Mouse (Mus musculus): ENCODE measurements around the gene Prdm10. TPM values are rescaled to one million over a fixed set of nuclear protein-coding genes. Genes with fewer than 3 reads are reported as not detected.
A peak's percentile ranks its signal among the peaks of the same experiment; 100 is the strongest.

Gene Prdm10
- polyA plus RNA-seq (2017; shearing (Covaris generic)) = 1 to 10 TPM; 7.3 to 7.8 TPM

GRCm38 (mm10) chr9:31280366-31281010 lies at the start of gene Prdm10:
Gene Prdm10 (plus strand): TSS chr9:31280538.
- peak; percentile 68 for ATAC-seq

DNA sequence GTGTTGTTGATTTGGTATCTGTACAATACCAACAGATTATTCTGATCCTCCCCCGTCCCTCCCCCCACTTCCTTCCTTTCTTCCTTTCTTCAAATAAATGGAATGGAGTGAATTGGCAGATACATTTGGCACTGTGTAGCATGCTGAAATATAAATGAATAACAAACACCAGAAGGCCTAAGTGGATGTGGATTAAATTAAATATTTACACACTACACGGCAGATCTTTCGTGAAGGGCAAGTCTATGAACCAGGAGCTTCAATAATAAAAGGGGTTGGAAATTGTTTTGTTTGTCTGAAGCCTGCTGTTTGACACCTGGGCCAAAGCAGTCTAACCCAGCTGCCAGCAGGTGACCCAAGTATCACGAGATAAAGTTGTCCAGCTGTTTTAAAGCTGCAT lies 45.3 kb upstream of the Prdm10 start:
- ATAC-seq = no peak

DNA sequence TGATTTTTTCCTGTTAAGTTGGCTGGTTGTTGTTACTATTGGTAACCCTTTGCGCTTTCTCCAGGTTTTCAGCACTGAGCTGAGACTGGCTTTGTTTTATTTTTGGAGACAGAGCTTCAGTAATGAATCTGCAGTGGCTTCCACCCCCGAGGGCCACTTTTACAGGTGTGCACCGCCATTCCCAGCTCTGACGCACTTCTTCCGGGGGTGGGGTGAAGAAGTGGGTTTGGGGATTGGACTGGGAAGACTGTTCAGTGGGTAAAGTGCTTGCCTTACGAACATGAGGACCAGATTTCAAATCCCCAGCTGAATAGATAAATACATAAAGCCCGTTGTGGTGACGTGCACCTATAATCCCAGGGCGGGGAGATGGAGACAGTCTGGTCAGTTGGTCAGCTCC lies 44.8 kb upstream of the Prdm10 start:
- ATAC-seq = no peak

- no peak for ATAC-seq
These were observed 44.3 kb upstream of the Prdm10 start for GRCm38 (mm10) chr9:31236079-31236478.

- no peak for ATAC-seq
These were observed 41.8 kb upstream of the Prdm10 start for GRCm38 (mm10) chr9:31238526-31238925.

GRCm38 (mm10) chr9:31239551-31239950 lies 40.8 kb upstream of the Prdm10 start:
- ATAC-seq = no peak

DNA sequence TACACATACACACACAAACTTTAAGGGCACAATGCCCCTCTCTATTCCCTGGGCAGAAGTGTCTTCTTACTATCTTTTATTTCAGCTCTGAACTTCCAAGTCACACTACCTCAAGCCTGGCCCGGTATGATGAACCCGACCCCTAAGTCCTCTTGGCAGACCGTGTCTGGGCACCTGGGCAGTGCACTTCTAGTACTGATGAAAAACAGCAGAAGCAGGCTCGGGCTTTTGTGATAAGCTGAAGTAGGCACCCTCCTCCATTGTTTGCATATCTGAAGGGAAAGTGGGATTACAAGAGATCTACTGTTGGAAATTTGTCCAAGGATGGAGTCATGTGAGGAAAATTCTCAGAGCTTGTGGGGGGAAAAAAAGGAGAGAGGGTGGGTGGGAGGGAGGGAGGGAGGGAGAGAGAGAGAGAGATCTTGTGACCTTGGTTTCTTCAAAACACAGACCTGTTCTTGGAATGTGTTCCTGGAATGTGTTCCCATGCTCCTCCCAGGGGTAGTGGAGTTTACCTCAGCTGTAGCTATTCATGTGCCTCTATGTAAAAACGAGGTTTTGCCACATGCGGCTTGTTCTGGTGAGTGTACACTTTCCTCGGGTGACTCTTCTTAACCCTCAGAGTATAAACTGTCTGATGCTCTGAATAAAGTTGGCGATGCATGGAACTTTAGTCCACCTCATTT lies 39.7 kb upstream of the Prdm10 start:
- ATAC-seq = no peak

DNA sequence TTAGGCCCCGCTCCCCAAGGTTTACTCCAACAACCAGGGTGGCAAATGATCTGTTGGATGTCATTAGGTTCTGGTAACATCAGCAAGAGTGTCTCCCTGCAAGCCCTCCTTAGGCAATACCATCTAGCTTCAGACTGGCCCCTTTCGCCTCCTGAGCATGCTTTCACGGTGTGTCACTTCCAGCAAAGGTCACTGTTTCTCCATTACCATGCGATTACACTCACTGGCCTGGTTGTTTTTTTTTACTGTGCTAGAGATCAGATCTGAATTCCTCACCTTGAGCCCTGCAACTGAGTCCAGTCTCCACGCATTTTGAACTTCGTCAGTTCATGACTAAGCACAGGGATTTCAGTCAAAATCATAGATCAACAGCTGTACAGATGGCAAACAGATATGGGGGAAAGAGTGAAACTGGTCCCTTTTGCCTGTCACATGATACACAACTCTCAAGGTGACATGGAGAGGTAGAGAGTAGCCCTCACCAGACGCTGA lies 39.1 kb upstream of the Prdm10 start:
- ATAC-seq = no peak

GRCm38 (mm10) chr9:31243306-31243938 lies 36.9 kb upstream of the Prdm10 start:
- no peak for ATAC-seq

DNA sequence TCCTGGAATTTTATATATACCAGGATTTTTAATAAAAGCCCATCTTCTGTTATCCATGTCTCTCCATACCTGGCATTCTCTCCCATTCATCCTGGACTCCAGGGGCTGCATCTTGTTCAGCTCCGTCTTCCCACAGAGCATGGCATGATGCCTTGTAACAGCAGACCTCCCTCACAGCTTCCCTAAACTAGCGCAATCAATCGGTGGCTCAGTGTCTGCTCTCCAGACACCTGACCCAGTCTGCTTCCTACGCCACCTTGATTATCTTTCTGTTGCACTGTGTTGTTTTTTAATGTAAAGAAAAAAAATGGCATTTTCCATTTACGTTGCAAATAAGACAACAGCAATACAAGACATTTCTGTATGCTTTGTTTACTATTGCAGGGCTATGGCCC lies 36.4 kb upstream of the Prdm10 start:
- no peak for ATAC-seq

GRCm38 (mm10) chr9:31245006-31245405 lies 35.3 kb upstream of the Prdm10 start:
- no peak for ATAC-seq

DNA sequence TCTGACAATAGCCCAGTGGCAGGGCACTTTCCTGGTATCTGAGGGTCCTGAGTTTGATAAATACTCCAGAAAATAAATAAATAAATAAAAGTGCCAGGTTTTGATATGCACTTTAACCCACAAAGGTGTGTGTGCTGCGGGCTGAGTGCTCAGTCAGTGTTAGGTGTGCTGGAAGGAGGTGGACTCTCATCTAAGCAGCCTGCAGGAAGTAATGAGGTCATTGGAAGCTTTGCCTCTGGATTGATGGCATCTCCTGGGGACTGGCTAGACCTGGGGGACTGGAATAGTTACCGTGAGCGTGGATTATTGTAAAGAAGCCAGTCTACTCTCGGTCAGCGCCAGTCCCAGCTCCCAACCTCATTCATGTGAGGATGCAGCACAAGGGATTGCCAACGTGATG lies 33.9 kb upstream of the Prdm10 start:
- ATAC-seq = no peak

- no peak for ATAC-seq
These were observed 32.7 kb upstream of the Prdm10 start for GRCm38 (mm10) chr9:31247447-31248220.

GRCm38 (mm10) chr9:31252182-31252799 lies 28.0 kb upstream of the Prdm10 start:
- no peak for ATAC-seq

DNA sequence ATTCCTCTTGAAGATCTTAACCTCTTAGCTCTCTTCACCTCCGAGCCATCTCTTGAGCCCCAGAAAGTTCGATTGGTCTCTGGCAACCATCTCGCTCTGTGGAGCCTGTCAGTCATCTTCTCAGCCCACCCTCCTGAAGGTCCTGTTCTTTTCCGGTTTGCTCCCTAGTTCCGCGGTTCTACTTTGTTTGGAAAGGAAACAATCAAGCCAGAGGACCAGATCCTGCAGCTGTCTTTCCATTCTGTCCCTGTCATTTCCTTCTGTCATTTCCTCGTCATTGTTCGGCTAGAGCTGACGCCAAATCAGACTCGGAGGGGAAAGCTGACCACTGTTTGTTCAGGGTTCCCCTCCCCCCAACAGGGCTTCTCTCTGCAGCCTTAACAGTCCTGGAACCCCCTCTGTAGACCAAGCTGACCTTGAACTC lies 27.0 kb upstream of the Prdm10 start:
- ATAC-seq = no peak

DNA sequence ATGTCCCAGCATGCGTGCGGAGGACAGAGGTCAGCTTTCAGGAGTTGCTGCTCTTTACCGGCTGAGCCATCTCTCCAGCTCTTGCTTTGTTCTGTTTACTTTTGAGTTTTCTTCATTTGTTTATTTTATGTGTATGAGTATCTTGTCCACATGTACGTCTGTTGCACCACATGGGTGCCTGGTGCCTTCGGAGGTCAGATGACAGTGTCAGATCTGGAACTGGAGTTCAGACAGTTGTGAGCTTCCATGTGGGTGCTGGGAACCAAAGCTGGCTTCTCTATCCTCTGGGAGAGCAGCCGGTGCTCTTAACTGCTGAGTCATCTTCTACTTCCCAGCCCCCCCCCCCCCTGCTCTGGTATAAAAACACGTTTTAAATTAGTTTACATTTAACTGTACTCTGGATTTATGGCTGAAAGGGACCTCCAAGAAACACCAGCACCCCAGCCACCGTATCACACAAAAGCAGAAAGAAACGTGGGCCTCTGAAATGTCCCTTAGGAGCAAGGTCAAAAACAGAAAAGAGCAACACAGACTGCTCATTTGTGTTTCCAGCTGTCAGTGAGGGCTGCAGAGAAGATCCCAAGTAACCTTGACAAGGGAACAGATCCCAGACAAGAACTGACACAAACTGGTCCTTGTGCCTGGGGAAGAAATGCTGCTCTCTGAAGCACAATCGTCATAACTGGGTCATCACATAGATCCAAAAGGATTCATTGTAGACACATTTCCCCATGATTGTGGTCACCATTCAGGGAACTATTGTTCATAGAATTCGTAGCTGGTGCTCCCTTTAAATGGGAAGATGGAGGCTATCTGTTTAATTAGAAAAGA lies 26.3 kb upstream of the Prdm10 start:
- ATAC-seq = no peak

GRCm38 (mm10) chr9:31254697-31255004 lies 25.7 kb upstream of the Prdm10 start:
- ATAC-seq = peak; percentile 93

GRCm38 (mm10) chr9:31255953-31256352 lies 24.4 kb upstream of the Prdm10 start:
- no peak for ATAC-seq

GRCm38 (mm10) chr9:31258237-31258636 lies 22.1 kb upstream of the Prdm10 start:
- no peak for ATAC-seq

DNA sequence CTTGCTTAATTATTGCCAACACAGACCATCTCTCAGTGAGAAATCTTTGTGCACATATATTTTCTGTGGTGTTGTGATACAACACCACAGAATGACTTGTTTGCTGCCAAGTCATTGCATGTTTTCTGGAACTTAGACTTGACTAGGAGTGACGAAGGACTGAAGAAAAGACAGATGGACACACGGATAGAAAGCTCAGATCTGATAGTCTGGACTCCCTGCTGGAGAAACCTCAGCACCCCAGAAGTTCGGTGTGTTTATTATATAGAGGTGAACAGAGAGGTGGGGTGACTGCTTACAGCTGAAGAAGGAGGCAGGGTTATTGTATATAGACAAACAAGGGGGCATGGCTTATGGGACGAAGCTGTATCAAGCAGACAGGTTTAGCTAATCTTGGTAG lies 20.1 kb upstream of the Prdm10 start:
- ATAC-seq = no peak

DNA sequence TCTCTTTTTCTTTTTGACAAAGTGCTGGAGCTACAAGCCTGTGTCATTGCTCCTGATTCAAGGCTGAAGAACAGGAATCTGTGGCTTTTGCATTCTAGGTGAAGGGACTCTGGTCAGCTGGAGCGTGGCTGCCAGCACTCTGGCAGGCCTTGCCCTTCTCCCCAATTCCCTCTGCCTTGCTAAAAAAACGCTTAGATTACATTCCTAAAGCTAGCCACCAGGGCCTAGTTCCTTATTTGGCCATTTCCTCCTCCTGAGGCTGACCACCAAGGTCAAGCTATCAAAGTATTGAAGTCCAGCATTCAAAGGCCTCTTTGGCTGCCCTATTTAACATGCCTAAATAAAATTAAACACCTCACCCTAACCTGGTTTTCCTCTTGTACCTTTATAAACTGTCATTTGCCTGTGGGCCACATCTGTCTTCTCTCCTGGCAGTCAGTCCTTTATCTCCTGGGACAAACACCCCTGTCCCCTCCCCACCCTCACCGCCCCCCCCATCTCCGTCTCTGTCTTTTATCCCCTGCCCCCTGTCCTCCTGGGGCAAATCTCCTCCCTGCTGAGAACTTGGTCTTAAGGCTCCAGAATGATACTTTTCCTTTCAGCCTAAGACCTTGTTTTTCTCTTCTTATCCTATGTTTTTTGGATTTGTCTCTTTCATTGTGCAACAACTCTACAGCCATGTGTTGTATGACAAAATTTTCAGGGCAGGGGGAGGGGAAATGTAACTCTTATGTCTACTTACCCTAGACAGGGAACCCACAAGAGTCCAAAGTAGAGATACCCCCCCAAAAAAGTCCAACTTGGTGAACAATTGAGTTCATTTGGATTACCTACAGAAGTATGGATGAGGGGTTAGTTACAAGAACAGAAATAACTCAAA lies 17.9 kb upstream of the Prdm10 start:
- no peak for ATAC-seq

All from activated CD4-positive, CD25-positive, alpha-beta regulatory T cell, adult 4 months (primary cell).